In the genomic region with DNA sequence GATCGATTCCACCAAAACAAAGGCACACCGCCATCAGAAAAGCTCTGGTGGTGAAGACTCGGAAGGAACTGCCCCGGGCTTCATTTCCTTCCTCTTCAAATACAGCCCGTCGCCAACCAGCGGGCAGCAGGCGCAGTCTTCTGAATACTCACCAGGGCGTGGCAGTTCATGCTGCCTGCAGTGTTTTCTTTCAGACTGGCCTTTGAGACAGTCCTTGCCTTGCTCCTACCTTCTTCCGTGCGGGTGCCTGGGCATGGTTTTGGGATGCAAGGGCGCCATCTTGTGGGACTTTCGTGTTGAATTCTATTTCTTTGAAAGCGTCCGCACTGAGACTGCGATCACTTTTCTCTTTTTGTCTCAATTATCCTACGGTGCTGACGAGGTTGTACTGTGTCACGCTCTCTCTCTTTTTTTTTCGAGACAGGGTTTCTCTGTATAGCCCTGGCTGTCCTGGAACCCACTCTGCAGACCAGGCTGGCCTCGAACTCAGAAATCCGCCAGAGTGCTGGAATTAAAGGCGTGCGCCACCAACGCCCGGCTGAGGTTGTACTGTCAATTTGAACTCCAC, we compare ENCODE assay signal across 8 mouse cellular contexts. TPM values are rescaled to one million over a fixed set of nuclear protein-coding genes. Genes with fewer than 3 reads are reported as not detected.
A peak's percentile ranks its signal among the peaks of the same experiment; 100 is the strongest.
DNase-seq lines count a peak whose midpoint lies in the region; ATAC-seq lines count a peak whose summit lies in the region.

No protein-coding gene starts in this region.

- no peak overlapping the region for H3K4me3 ChIP-seq in embryonic facial prominence, embryonic 11.5 days (ENCODE audit: low read depth, low read length)
- peak overlapping the region; percentile 27 for H3K4me3 ChIP-seq in limb, embryonic 12.5 days (replicated peaks)
- peak overlapping the region; percentile 19 for H3K4me3 ChIP-seq in midbrain, embryonic 14.5 days (replicated peaks; ENCODE audit: low read depth, low read length)

- H3K9me3 ChIP-seq in embryonic facial prominence, embryonic 11.5 days (replicated peaks; ENCODE audit: control insufficient read depth, low read length), result no peaks in the 10 kb centered on the region
- H3K9me3 ChIP-seq in limb, embryonic 12.5 days, result no peaks in the 10 kb centered on the region
- no peaks in the 10 kb centered on the region for H3K9me3 ChIP-seq in midbrain, embryonic 14.5 days (ENCODE audit: control insufficient read depth, low read length)

- no peaks in the 10 kb centered on the region for H3K4me1 ChIP-seq in embryonic facial prominence, embryonic 11.5 days (ENCODE audit: control insufficient read depth, insufficient read depth, low read length)
- H3K4me1 ChIP-seq in limb, embryonic 12.5 days (replicated peaks), result no peaks in the 10 kb centered on the region
- no peaks in the 10 kb centered on the region for H3K4me1 ChIP-seq in midbrain, embryonic 14.5 days (ENCODE audit: control insufficient read depth, insufficient read depth, low read length)

- peak overlapping the region; percentile 5; the same call in 1 of the 2 replicates for H3K9ac ChIP-seq in embryonic facial prominence, embryonic 11.5 days (replicated peaks; ENCODE audit: low read length)
- no peak overlapping the region for H3K9ac ChIP-seq in limb, embryonic 12.5 days (replicated peaks)
- peak overlapping the region; percentile 47 for H3K9ac ChIP-seq in midbrain, embryonic 14.5 days (replicated peaks; ENCODE audit: low read length)

- DNase-seq in 3134 (ENCODE audit: extremely low read depth, insufficient read length, low spot score), result peak; percentile 78
- peak; percentile 84 for DNase-seq in adrenal gland, postnatal 25 days
- peak; percentile 92 for DNase-seq in embryonic facial prominence, embryonic 11.5 days (ENCODE audit: low spot score)
- DNase-seq in heart, adult 11 months, result peak; percentile 98
- DNase-seq in kidney, adult 11 months, result peak; percentile 81
- peak; percentile 93 for DNase-seq in midbrain, embryonic 14.5 days
- peak; percentile 73 for DNase-seq in spleen, adult 12 weeks (ENCODE audit: low spot score)

- H3K4me2 ChIP-seq in embryonic facial prominence, embryonic 11.5 days (ENCODE audit: low read depth, low read length), result 0 out of 2 replicates have a peak overlapping the region, but pooled peaks have one; percentile 24
- H3K4me2 ChIP-seq in limb, embryonic 12.5 days, result peak overlapping the region; percentile 58
- H3K4me2 ChIP-seq in midbrain, embryonic 14.5 days (ENCODE audit: low read length), result peak overlapping the region; percentile 55

- no peak overlapping the region for H3K27ac ChIP-seq in embryonic facial prominence, embryonic 11.5 days (replicated peaks; ENCODE audit: low read depth, low read length)
- 0 out of 2 replicates have a peak overlapping the region, but pooled peaks have one; percentile 29 for H3K27ac ChIP-seq in limb, embryonic 12.5 days
- H3K27ac ChIP-seq in midbrain, embryonic 14.5 days (replicated peaks; ENCODE audit: low read depth, low read length), result no peak overlapping the region; the same call in 1 of the 2 replicates

- H3K36me3 ChIP-seq in embryonic facial prominence, embryonic 11.5 days (replicated peaks; ENCODE audit: control insufficient read depth, insufficient read depth, low read depth, low read length), result no peaks in the 10 kb centered on the region
- peaks cover 6% of the 10 kb centered on the region; the same call in 1 of the 2 replicates for H3K36me3 ChIP-seq in limb, embryonic 12.5 days
- peaks cover 6% of the 10 kb centered on the region; the same call in 1 of the 2 replicates for H3K36me3 ChIP-seq in midbrain, embryonic 14.5 days (ENCODE audit: control insufficient read depth, insufficient read depth, low read length)

- ATAC-seq in embryonic facial prominence, embryonic 11.5 days (replicated peaks; ENCODE audit: insufficient number of reproducible peaks, low FRiP score, low TSS enrichment, low read depth), result peak; percentile 83; the same call in 1 of the 2 replicates
- peak; percentile 87 for ATAC-seq in limb, embryonic 12.5 days (ENCODE audit: insufficient number of reproducible peaks, insufficient read depth, low FRiP score, low TSS enrichment, low read depth)
- ATAC-seq in midbrain, embryonic 14.5 days (ENCODE audit: low FRiP score, low TSS enrichment), result peak; percentile 84

- WGBS in embryonic facial prominence, embryonic 11.5 days, result 19% methylated on average over 26 of the region's 26 CpGs
- WGBS in limb, embryonic 12.5 days, result 23% methylated on average over 26 of the region's 26 CpGs
- 20% methylated on average over 26 of the region's 26 CpGs for WGBS in midbrain, embryonic 14.5 days

- H3K27me3 ChIP-seq in embryonic facial prominence, embryonic 11.5 days (ENCODE audit: control insufficient read depth, insufficient read depth, low read length), result no peaks in the 10 kb centered on the region
- H3K27me3 ChIP-seq in limb, embryonic 12.5 days, result no peaks in the 10 kb centered on the region
- H3K27me3 ChIP-seq in midbrain, embryonic 14.5 days (ENCODE audit: control insufficient read depth, insufficient read depth, low read length), result no peaks in the 10 kb centered on the region

RNA-seq across cellular contexts. Expression of a gene that starts 20.5 kb away (rescaled TPM):
- total RNA-seq in adrenal gland, postnatal 25 days (2021), result 40.1 and 57.4 TPM in 2 replicates
- 56.9 and 64.4 TPM in 2 replicates for polyA plus RNA-seq in embryonic facial prominence, embryonic 11.5 days (2014; fragmentation: Nextera tagmentation; extraction: Ambion mirVana)
- 78.4 and 81.2 TPM in 2 replicates for polyA plus RNA-seq in limb, embryonic 12.5 days (2016; fragmentation: Nextera tagmentation; extraction: Ambion mirVana)
- 37.5 and 43.2 TPM in 2 replicates for polyA plus RNA-seq in midbrain, embryonic 14.5 days (2014; fragmentation: Nextera tagmentation; extraction: Ambion mirVana)
